Mouse (Mus musculus): ENCODE data around the gene B3gnt3.

The B3gnt3 gene

DNA sequence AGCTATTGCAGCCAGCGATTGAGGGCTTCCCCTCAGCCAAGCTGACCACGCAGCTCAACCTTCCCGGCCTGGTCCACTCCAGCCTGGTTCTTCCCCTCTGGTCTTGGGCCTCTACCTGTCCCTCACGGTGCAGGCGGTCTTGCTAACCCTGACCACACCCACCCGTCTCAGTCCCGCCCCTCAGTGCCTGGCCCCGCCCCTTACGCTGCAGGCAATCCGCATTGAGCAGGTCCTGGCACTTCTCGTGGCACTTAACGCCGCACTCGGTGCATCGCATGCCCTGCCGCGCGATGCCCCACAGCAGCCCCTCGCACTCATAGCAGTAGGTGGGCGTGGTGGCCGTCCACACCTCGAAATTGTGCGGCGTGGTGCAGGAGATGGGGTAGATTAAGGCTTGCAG, 47.0 kb downstream of the B3gnt3 start:
- peak in 1 of 2 experiments; percentile 32 for DNase-seq (ENCODE audit: low spot score in 2 of 2)

- no peak for DNase-seq (ENCODE audit: low spot score in 2 of 2)
Observed at GRCm38 (mm10) chr8:71645510-71645909, 56.1 kb downstream of the B3gnt3 start.
